Mouse (Mus musculus) brain, embryonic 14.5 days (tissue): ENCODE data around the gene Tmem151b. TPM values are rescaled to one million over a fixed set of nuclear protein-coding genes. Genes with fewer than 3 reads are reported as not detected.

Experiments
- DNase-seq: peaks from one replicate; pipeline ENCODE4 v3.0.0-alpha.2; 2011; ENCODE audit warnings: low read depth
- CTCF ChIP-seq: fragments of 200-500 bp; IDR thresholded peaks from 2 replicates; pipeline ENCODE4 v1.5.1; 2012; ENCODE audit warnings: inconsistent platforms, mild to moderate bottlenecking, moderate library complexity, borderline replicate concordance; ENCODE audit not compliant: insufficient read depth, insufficient read length; ENCODE audit errors: extremely low read depth
- POLR2A ChIP-seq: fragments of 200-500 bp; IDR thresholded peaks from 2 replicates; pipeline ENCODE4 v1.6.1; 2012; ENCODE audit warnings: mild to moderate bottlenecking, inconsistent platforms, borderline replicate concordance; ENCODE audit not compliant: poor library complexity, insufficient read depth, insufficient read length, severe bottlenecking; ENCODE audit errors: extremely low read depth
- polyA plus RNA-seq: library from polyadenylated mRNA; depleted of rRNA; stranded (reverse); fragments of >200 nt; gene quantifications from 2 replicates; pipeline ENCODE4 v1.2.3, GENCODE M21; 2012

Tmem151b gene
- polyA plus RNA-seq, 1 experiment, result 46.5 TPM

- DNase-seq, result no peak
These were observed 7.2 kb upstream of the Tmem151b start for GRCm38 (mm10) chr17:45556514-45557245.

GRCm38 (mm10) chr17:45556107-45556489 lies 6.6 kb upstream of the Tmem151b start:
- no peak for DNase-seq
- TF ChIP-seq CTCF (no peak), POLR2A (no peak)

More at GRCm38 (mm10) chr17:45556514-45557245, 7.2 kb upstream of the Tmem151b start:
- TF ChIP-seq CTCF (no peak), POLR2A (no peak)

GRCm38 (mm10) chr17:45555452-45556106 lies 6.1 kb upstream of the Tmem151b start, which contains the start of gene Nfkbie:
Gene Nfkbie, plus strand, starts transcription at chr17:45555703.
- peak; percentile 29; the same call in 1 of the 2 replicates for TF ChIP-seq POLR2A
- no peak for TF ChIP-seq CTCF
- peak; percentile 96 for DNase-seq

GRCm38 (mm10) chr17:45554420-45554819 lies 4.9 kb upstream of the Tmem151b start:
- TF ChIP-seq CTCF, result no peak
- no peak for TF ChIP-seq POLR2A
- no peak for DNase-seq

- TF ChIP-seq POLR2A (no peak), CTCF (no peak)
- no peak for DNase-seq
These were observed 3.6 kb upstream of the Tmem151b start for GRCm38 (mm10) chr17:45553065-45553464.

GRCm38 (mm10) chr17:45551816-45552451 lies 2.5 kb upstream of the Tmem151b start:
- DNase-seq, result peak; percentile 84
- TF ChIP-seq POLR2A (no peak), CTCF (peak; percentile 93)

GRCm38 (mm10) chr17:45551249-45551796 lies 1.8 kb upstream of the Tmem151b start:
- no peak for TF ChIP-seq CTCF
- no peak for TF ChIP-seq POLR2A
- DNase-seq, result no peak

GRCm38 (mm10) chr17:45550253-45550652 lies 776 bp upstream of the Tmem151b start:
- no peak for DNase-seq
- no peak for TF ChIP-seq CTCF
- no peak for TF ChIP-seq POLR2A

- peak; percentile 59 for TF ChIP-seq POLR2A
- TF ChIP-seq CTCF, result peak; percentile 43; the same call in 1 of the 2 replicates
- DNase-seq, result peak; percentile 90
These were observed 650 bp downstream of the Tmem151b start for GRCm38 (mm10) chr17:45548541-45549512.

GRCm38 (mm10) chr17:45547461-45548190 lies 1.9 kb downstream of the Tmem151b start:
- DNase-seq, result no peak
- no peak for TF ChIP-seq CTCF
- no peak for TF ChIP-seq POLR2A

- no peak for TF ChIP-seq CTCF
- TF ChIP-seq POLR2A, result no peak
- no peak for DNase-seq
These were observed 2.5 kb downstream of the Tmem151b start for GRCm38 (mm10) chr17:45546941-45547340.
